26 mouse cellular contexts compared by ENCODE assay signal in the genomic region with DNA sequence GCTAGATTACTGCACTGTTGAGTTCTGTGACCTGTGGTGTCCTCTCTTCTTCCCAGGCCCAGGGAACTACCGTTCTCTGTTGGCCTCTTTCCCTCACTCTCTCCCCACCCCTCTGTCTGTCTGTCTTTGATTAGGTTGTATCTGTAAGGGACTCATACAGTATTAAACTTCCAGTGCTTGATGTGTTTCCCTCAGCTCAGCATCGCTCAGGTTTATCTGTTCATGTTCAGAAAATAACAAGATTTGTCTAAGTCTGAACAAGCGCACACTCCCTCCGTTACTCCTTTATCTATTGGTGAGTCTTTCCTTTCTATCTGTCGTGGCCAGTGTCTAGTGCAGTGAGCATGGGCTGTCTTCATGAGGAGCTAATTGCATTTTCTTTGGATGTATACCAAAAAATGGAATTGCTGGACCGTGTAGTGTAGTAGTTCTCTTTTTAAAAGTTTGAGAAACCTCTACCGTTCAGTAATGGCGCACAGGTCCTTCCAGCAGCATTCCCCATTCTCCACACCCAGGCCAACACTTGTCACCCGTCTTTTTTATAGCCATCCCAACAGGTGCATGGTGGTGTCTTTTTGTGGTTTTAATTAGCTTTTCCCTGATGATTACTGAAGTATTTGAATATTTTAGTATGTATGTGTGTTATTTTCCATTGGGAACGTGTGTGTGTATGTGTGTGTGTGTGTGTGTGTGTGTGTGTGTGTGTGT. TPM values are rescaled to one million over a fixed set of nuclear protein-coding genes. Genes with fewer than 3 reads are reported as not detected.
A peak's percentile ranks its signal among the peaks of the same experiment; 100 is the strongest.
DNase-seq lines count a peak whose midpoint lies in the region; ATAC-seq and TF ChIP-seq lines count a peak whose summit lies in the region.
"Had no signal": no experiment of that assay in that cellular context is flagged by ENCODE, and none has a peak within 500 bp of the region (broad histone marks: within the 10 kb centered on the region; RNA-seq: fewer than 3 reads in every experiment).

No protein-coding gene starts in this region.

- H3K27ac ChIP-seq in intestine, postnatal 0 days (ENCODE audit: low read depth, low read length) = peak overlapping the region; percentile 11; the same call in 1 of the 2 replicates
- H3K27ac ChIP-seq in intestine, embryonic 16.5 days (ENCODE audit: low read length) = no peak overlapping the region
- no peak overlapping the region for H3K27ac ChIP-seq in liver, embryonic 11.5 days (ENCODE audit: low read depth, low read length)
- peak overlapping the region; percentile 62; the same call in 1 of the 2 replicates for H3K27ac ChIP-seq in liver, postnatal 0 days (ENCODE audit: low read depth)
- H3K27ac ChIP-seq in forebrain, embryonic 15.5 days (replicated peaks) = no peak overlapping the region
- H3K27ac ChIP-seq: embryonic facial prominence, embryonic 12.5 days; forebrain, embryonic 13.5 days; gastrocnemius, adult 2 months; heart, embryonic 10.5 days; hindbrain, embryonic 15.5 days; intestine, embryonic 15.5 days; kidney, embryonic 15.5 days; midbrain, embryonic 12.5 days; stomach, embryonic 15.5 days had no signal

- peaks cover 25% of the 10 kb centered on the region for H3K36me3 ChIP-seq in intestine, postnatal 0 days (ENCODE audit: control insufficient read depth, insufficient read depth)
- H3K36me3 ChIP-seq in intestine, embryonic 16.5 days (ENCODE audit: control insufficient read depth, insufficient read depth, low read length) = peaks cover 2% of the 10 kb centered on the region; the same call in 1 of the 2 replicates
- peaks cover 20% of the 10 kb centered on the region; the same call in 1 of the 2 replicates for H3K36me3 ChIP-seq in liver, embryonic 11.5 days (ENCODE audit: control insufficient read depth, insufficient read depth, low read length)
- peaks cover 33% of the 10 kb centered on the region for H3K36me3 ChIP-seq in liver, postnatal 0 days (replicated peaks; ENCODE audit: insufficient read depth, low read length)
- peaks cover 28% of the 10 kb centered on the region for H3K36me3 ChIP-seq in forebrain, embryonic 15.5 days

- H3K9ac ChIP-seq in intestine, postnatal 0 days (ENCODE audit: low read depth, low read length) = no peak overlapping the region
- H3K9ac ChIP-seq in intestine, embryonic 16.5 days (ENCODE audit: low read depth, low read length) = no peak overlapping the region
- no peak overlapping the region for H3K9ac ChIP-seq in liver, embryonic 11.5 days (ENCODE audit: low read depth, low read length)
- no peak overlapping the region for H3K9ac ChIP-seq in liver, postnatal 0 days (replicated peaks)
- no peak overlapping the region for H3K9ac ChIP-seq in forebrain, embryonic 15.5 days (replicated peaks)
- H3K9ac ChIP-seq: embryonic facial prominence, embryonic 12.5 days; forebrain, embryonic 13.5 days; hindbrain, embryonic 15.5 days; intestine, embryonic 15.5 days; kidney, embryonic 15.5 days; midbrain, embryonic 12.5 days; stomach, embryonic 15.5 days had no signal

- peak; percentile 80 for TF ChIP-seq EP300 in liver, postnatal 0 days (IDR thresholded peaks at IDR 0.05; ENCODE audit: low read depth)

- 81% methylated on average over 10 of the region's 10 CpGs for WGBS in intestine, postnatal 0 days
- 87% methylated on average over 10 of the region's 10 CpGs for WGBS in intestine, embryonic 16.5 days
- 67% methylated on average over 10 of the region's 10 CpGs for WGBS in liver, embryonic 11.5 days
- 60% methylated on average over 10 of the region's 10 CpGs for WGBS in liver, postnatal 0 days (ENCODE audit: insufficient replicate concordance)
- WGBS in forebrain, embryonic 15.5 days = 84% methylated on average over 10 of the region's 10 CpGs

- H3K4me3 ChIP-seq in intestine, postnatal 0 days (ENCODE audit: low read depth, low read length) = no peak overlapping the region
- H3K4me3 ChIP-seq in intestine, embryonic 16.5 days (ENCODE audit: low read length) = no peak overlapping the region
- no peak overlapping the region for H3K4me3 ChIP-seq in liver, embryonic 11.5 days (ENCODE audit: low read depth, low read length)
- no peak overlapping the region for H3K4me3 ChIP-seq in liver, postnatal 0 days (ENCODE audit: low read depth, low read length)
- H3K4me3 ChIP-seq in forebrain, embryonic 15.5 days = no peak overlapping the region
- H3K4me3 ChIP-seq: embryonic facial prominence, embryonic 12.5 days; erythroblast, embryonic 14.5 days; forebrain, embryonic 13.5 days; gastrocnemius, adult 2 months; heart, embryonic 10.5 days; hindbrain, embryonic 15.5 days; intestine, embryonic 15.5 days; kidney, embryonic 15.5 days; midbrain, embryonic 12.5 days; stomach, embryonic 15.5 days had no signal

- H3K4me2 ChIP-seq in intestine, postnatal 0 days (replicated peaks; ENCODE audit: low read depth) = no peak overlapping the region
- H3K4me2 ChIP-seq in intestine, embryonic 16.5 days (ENCODE audit: low read depth, low read length) = no peak overlapping the region
- no peak overlapping the region for H3K4me2 ChIP-seq in liver, embryonic 11.5 days
- 0 out of 2 replicates have a peak overlapping the region, but pooled peaks have one; percentile 8 for H3K4me2 ChIP-seq in liver, postnatal 0 days (ENCODE audit: low read depth, low read length)
- H3K4me2 ChIP-seq in forebrain, embryonic 15.5 days (replicated peaks) = no peak overlapping the region
- H3K4me2 ChIP-seq: embryonic facial prominence, embryonic 12.5 days; forebrain, embryonic 13.5 days; hindbrain, embryonic 15.5 days; intestine, embryonic 15.5 days; kidney, embryonic 15.5 days; midbrain, embryonic 12.5 days; stomach, embryonic 15.5 days had no signal

- no peak for TF ChIP-seq CTCF in intestine, postnatal 0 days (IDR thresholded peaks at IDR 0.05; ENCODE audit: low read depth)
- no peak for TF ChIP-seq CTCF in liver, postnatal 0 days (IDR thresholded peaks at IDR 0.05; ENCODE audit: low read depth)

- H3K9me3 ChIP-seq in intestine, postnatal 0 days (ENCODE audit: control insufficient read depth) = no peaks in the 10 kb centered on the region
- no peaks in the 10 kb centered on the region for H3K9me3 ChIP-seq in intestine, embryonic 16.5 days (ENCODE audit: control insufficient read depth, low read length)
- H3K9me3 ChIP-seq in liver, embryonic 11.5 days (ENCODE audit: control insufficient read depth, low read length) = no peaks in the 10 kb centered on the region
- no peaks in the 10 kb centered on the region for H3K9me3 ChIP-seq in liver, postnatal 0 days (ENCODE audit: low read length)
- H3K9me3 ChIP-seq in forebrain, embryonic 15.5 days = no peaks in the 10 kb centered on the region
- H3K9me3 ChIP-seq: embryonic facial prominence, embryonic 12.5 days; forebrain, embryonic 13.5 days; heart, embryonic 10.5 days; hindbrain, embryonic 15.5 days; intestine, embryonic 15.5 days; kidney, embryonic 15.5 days; midbrain, embryonic 12.5 days; stomach, embryonic 15.5 days had no signal

- ATAC-seq in intestine, postnatal 0 days = no peak
- no peak for ATAC-seq in intestine, embryonic 16.5 days
- peak; percentile 93 for ATAC-seq in liver, embryonic 11.5 days (replicated peaks; ENCODE audit: low FRiP score)
- peak; percentile 77 for ATAC-seq in liver, postnatal 0 days
- ATAC-seq in forebrain, embryonic 15.5 days (replicated peaks) = no peak
- ATAC-seq: forebrain, embryonic 13.5 days; intestine, embryonic 15.5 days; Patski had no signal

- peaks cover 7% of the 10 kb centered on the region; the same call in 1 of the 2 replicates for H3K4me1 ChIP-seq in intestine, postnatal 0 days (replicated peaks; ENCODE audit: control insufficient read depth, insufficient read depth, low read length)
- H3K4me1 ChIP-seq in intestine, embryonic 16.5 days (ENCODE audit: control insufficient read depth, insufficient read depth, low read length) = peaks cover 13% of the 10 kb centered on the region; the same call in 1 of the 2 replicates
- H3K4me1 ChIP-seq in liver, embryonic 11.5 days (replicated peaks; ENCODE audit: control insufficient read depth, insufficient read depth, low read length) = peaks cover 8% of the 10 kb centered on the region
- peaks cover 22% of the 10 kb centered on the region; the same call in 1 of the 2 replicates for H3K4me1 ChIP-seq in liver, postnatal 0 days (ENCODE audit: insufficient read depth)
- no peaks in the 10 kb centered on the region for H3K4me1 ChIP-seq in forebrain, embryonic 15.5 days
- H3K4me1 ChIP-seq: embryonic facial prominence, embryonic 12.5 days; forebrain, embryonic 13.5 days; hindbrain, embryonic 15.5 days; intestine, embryonic 15.5 days; kidney, embryonic 15.5 days; midbrain, embryonic 12.5 days; stomach, embryonic 15.5 days had no signal

- DNase-seq in liver, embryonic 11.5 days (ENCODE audit: low spot score) = no peak
- no peak for DNase-seq in liver, postnatal 0 days
- no peak for DNase-seq in left cerebral cortex, adult 11 months (ENCODE audit: low spot score)
- DNase-seq in Muller cell, postnatal 12 days (ENCODE audit: inconsistent ontology term) = no peak
- DNase-seq: adrenal gland, postnatal 36 days; cerebellum, adult 11-12 months; cerebellum, postnatal 14 days; gastrocnemius, adult 2 months; kidney, postnatal 36 days; retina, postnatal 1 day; right cerebral cortex, postnatal 4 days; thymus, adult 2 months; thymus, postnatal 4 days had no signal

- H3K27me3 ChIP-seq in intestine, postnatal 0 days (replicated peaks; ENCODE audit: control insufficient read depth, insufficient read depth, low read length) = no peaks in the 10 kb centered on the region
- H3K27me3 ChIP-seq in intestine, embryonic 16.5 days (replicated peaks; ENCODE audit: control insufficient read depth, insufficient read depth, low read length) = no peaks in the 10 kb centered on the region
- H3K27me3 ChIP-seq in liver, embryonic 11.5 days (replicated peaks; ENCODE audit: control insufficient read depth, insufficient read depth, low read length) = no peaks in the 10 kb centered on the region
- H3K27me3 ChIP-seq in liver, postnatal 0 days (ENCODE audit: insufficient read depth, low read length) = no peaks in the 10 kb centered on the region
- H3K27me3 ChIP-seq in forebrain, embryonic 15.5 days = no peaks in the 10 kb centered on the region
- H3K27me3 ChIP-seq: embryonic facial prominence, embryonic 12.5 days; forebrain, embryonic 13.5 days; hindbrain, embryonic 15.5 days; intestine, embryonic 15.5 days; kidney, embryonic 15.5 days; midbrain, embryonic 12.5 days; Patski; stomach, embryonic 15.5 days had no signal

RNA-seq across cellular contexts. Expression of gene Larp4b, which starts 27.3 kb away (rescaled TPM):
- 32.5 and 35.8 TPM in 2 replicates for polyA plus RNA-seq in intestine, postnatal 0 days (2015; fragmentation: Nextera tagmentation; extraction: Ambion mirVana)
- 32.1 and 36.6 TPM in 2 replicates for polyA plus RNA-seq in intestine, embryonic 16.5 days (2015; fragmentation: Nextera tagmentation; extraction: Ambion mirVana)
- polyA plus RNA-seq in liver, embryonic 11.5 days (2014; fragmentation: Nextera tagmentation; extraction: Ambion mirVana) = 47.9 and 51.3 TPM in 2 replicates
- polyA plus RNA-seq in liver, postnatal 0 days (2015; fragmentation: Nextera tagmentation; extraction: Ambion mirVana) = 17.4 and 20.3 TPM in 2 replicates
- polyA plus RNA-seq in forebrain, embryonic 15.5 days (2015; fragmentation: Nextera tagmentation; extraction: Ambion mirVana) = 36.7 and 39.3 TPM in 2 replicates

Comparison
In these comparisons a context has a peak if more than half of its experiments do, and no peak if none do; other contexts are left out.
1. H3K27ac ChIP-seq: peak in intestine, postnatal 0 days (single experiment) and liver, postnatal 0 days (single experiment); none in intestine, embryonic 16.5 days (single experiment), liver, embryonic 11.5 days (single experiment) and forebrain, embryonic 15.5 days (single experiment).
2. ATAC-seq: peak in liver, embryonic 11.5 days (single experiment) and liver, postnatal 0 days (single experiment); none in intestine, postnatal 0 days (single experiment), intestine, embryonic 16.5 days (single experiment) and forebrain, embryonic 15.5 days (single experiment).